Mouse (Mus musculus) lung, postnatal 0 days (tissue): ENCODE data around the gene Ttc36.

Experiments used
- CTCF ChIP-seq: IDR thresholded peaks from 2 replicates; pipeline ENCODE4 v1.5.1; 2016; ENCODE audit warnings: antibody characterized with exemption, mild to moderate bottlenecking
- EP300 ChIP-seq: IDR thresholded peaks from 2 replicates; pipeline ENCODE4 v1.6.1; 2016; ENCODE audit warnings: antibody characterized with exemption, mild to moderate bottlenecking, control low read depth

GRCm38 (mm10) chr9:44760873-44761272 lies 42.0 kb downstream of the Ttc36 start:
- TF ChIP-seq CTCF (no peak), EP300 (no peak)
